Mouse (Mus musculus) limb, embryonic 12.5 days (tissue): ENCODE data around the gene Rasgef1b. TPM values are rescaled to one million over a fixed set of nuclear protein-coding genes. Genes with fewer than 3 reads are reported as not detected.

ENCODE experiments used
- ATAC-seq: fragments of 200-750 bp; cut with Nextera tagmentation; 2 replicates; pipeline ENCODE4 v1.8.0; 2017; ENCODE audit warnings: low read depth, moderate TSS enrichment; ENCODE audit not compliant: insufficient number of reproducible peaks, insufficient read depth, low FRiP score, low TSS enrichment
- H3K27ac ChIP-seq: fragments of 300-500 bp; sonication (generic); 2 replicates; pipeline ENCODE4 v1.5.1; 2016; ENCODE audit warnings: mild to moderate bottlenecking, moderate library complexity
- H3K27me3 ChIP-seq: fragments of 300-500 bp; sonication (generic); 2 replicates; pipeline ENCODE4 v1.6.1; 2016; ENCODE audit warnings: mild to moderate bottlenecking, moderate library complexity
- H3K36me3 ChIP-seq: fragments of 300-500 bp; sonication (generic); 2 replicates; pipeline ENCODE4 v1.6.1; 2016; ENCODE audit warnings: mild to moderate bottlenecking, moderate library complexity
- H3K4me1 ChIP-seq: fragments of 300-500 bp; sonication (generic); replicated peaks from 2 replicates; pipeline ENCODE4 v1.6.1; 2016
- H3K4me2 ChIP-seq: fragments of 300-500 bp; sonication (generic); 2 replicates; pipeline ENCODE4 v1.6.1; 2016; ENCODE audit warnings: mild to moderate bottlenecking, moderate library complexity
- H3K4me3 ChIP-seq: fragments of 300-500 bp; sonication (generic); replicated peaks from 2 replicates; pipeline ENCODE4 v1.5.1; 2016; ENCODE audit warnings: mild to moderate bottlenecking
- H3K9ac ChIP-seq: fragments of 300-500 bp; sonication (generic); replicated peaks from 2 replicates; pipeline ENCODE4 v1.6.1; 2016; ENCODE audit warnings: mild to moderate bottlenecking, moderate library complexity
- H3K9me3 ChIP-seq: fragments of 300-500 bp; sonication (generic); 2 replicates; pipeline ENCODE4 v1.6.1; 2016; ENCODE audit warnings: mild to moderate bottlenecking, moderate library complexity
- WGBS: fragments of 180-500 bp; shearing (Covaris S2); methylation state at CpG from one replicate; pipeline ENCODE4 v1.1.7; 2016; 5-methylcytosine and 5-hydroxymethylcytosine counted together
- polyA plus RNA-seq: library from polyadenylated mRNA; unstranded; fragments of >200 nt; fragmentation: Nextera tagmentation; extraction: Ambion mirVana; gene quantifications from 2 replicates; pipeline ENCODE4 v1.2.1, GENCODE M21; 2016

Rasgef1b gene
- polyA plus RNA-seq, 1 experiment from 2014 or later, result 48.7 TPM

DNA sequence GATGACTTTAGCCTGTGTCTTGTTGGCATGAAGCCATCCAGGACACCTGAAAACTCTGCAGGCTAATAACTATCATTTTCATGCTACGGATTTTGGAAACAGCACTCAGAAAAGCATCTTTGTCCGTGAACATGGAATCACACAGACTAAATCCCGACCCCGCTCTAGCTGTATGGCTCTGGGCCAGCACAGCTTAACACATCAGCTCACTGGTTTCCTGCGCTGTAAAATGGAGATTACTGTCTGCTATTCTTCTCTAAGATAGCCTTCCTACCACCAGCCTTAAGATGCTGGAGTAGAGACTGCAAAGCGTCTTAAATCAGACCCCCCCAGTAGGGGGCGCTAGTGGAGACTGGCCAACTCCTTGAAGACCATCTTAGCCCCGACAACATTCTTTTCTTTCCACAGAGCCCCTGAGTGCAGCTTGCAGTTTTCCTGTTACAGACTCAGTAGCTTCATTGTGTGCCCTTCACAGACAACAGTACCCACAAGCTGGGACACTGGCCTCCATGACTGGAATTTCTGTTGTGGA lies 94.8 kb downstream of the Rasgef1b start:
- H3K9me3 ChIP-seq, result no peaks in the 10 kb centered on the region
- H3K36me3 ChIP-seq, result no peaks in the 10 kb centered on the region
- H3K9ac ChIP-seq, result no peak overlapping the region
- no peak overlapping the region for H3K27ac ChIP-seq
- H3K4me2 ChIP-seq, result no peak overlapping the region
- H3K4me3 ChIP-seq, result no peak overlapping the region
- no peak for ATAC-seq
- 0 out of 2 replicates have a peak, but pooled peaks cover 9% of the 10 kb centered on the region for H3K4me1 ChIP-seq
- 81% methylated on average over 8 of the region's 8 CpGs for whole genome bisulfite sequencing
- H3K27me3 ChIP-seq, result no peaks in the 10 kb centered on the region

DNA sequence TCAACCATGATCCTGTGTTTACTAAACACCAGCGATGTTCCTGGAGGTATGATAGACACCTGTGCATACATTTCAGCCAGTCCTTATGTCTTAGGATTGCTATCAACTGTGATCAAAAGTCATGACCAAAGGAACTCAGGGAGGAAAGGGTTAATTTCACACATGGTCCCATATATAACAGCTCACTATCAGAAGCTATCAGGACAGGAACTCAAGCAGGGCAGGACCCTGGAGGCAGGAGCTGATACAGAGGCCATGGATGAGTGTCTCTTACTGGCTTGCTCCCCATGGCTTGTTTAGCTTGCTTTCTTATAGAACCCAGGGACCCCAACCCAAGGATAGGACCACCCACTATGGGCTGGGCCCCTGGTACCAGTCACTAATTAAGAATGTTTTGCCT lies 95.3 kb downstream of the Rasgef1b start:
- Histone ChIP-seq H3K9me3 (no peaks in the 10 kb centered on the region), H3K9ac (no peak overlapping the region), H3K27ac (no peak overlapping the region), H3K4me2 (no peak overlapping the region), H3K4me3 (no peak overlapping the region), H3K36me3 (no peaks in the 10 kb centered on the region), H3K4me1 (0 out of 2 replicates have a peak, but pooled peaks cover 9% of the 10 kb centered on the region), H3K27me3 (no peaks in the 10 kb centered on the region)
- ATAC-seq, result no peak
- WGBS, result 93% methylated on average over 1 of the region's 1 CpGs

DNA sequence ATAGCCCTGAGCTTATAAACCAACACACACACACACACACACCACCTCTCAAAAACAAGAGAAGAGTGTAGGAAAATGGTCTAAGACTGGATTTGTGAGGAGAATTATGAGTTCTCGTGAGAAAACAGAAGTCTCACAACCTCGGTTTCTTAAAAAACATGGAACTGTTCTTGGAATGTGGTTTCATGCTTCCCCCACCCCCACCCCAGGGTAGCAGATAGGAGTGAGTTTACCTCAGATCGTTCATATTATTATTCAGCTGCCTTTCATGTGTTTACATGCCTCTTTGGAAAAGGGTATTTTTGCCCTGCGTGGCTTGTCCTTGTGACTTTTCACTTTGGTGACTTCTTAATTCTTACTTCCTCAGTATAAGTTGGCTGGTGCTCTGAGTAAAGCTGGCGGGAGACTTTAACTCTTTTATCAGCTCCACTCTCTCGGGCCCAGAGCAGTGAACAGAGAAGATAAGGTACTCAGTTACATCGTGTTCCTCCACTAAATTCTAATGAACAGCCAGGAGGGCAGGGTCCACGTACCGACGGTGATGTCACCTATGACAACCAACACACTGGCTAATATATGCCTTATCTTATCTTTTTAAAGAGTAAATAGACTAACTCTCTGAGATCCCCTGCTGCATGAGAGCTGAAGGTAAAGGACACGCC lies 96.1 kb downstream of the Rasgef1b start:
- no peaks in the 10 kb centered on the region for H3K27me3 ChIP-seq
- no peak overlapping the region for H3K27ac ChIP-seq
- no peaks in the 10 kb centered on the region for H3K36me3 ChIP-seq
- WGBS, result 79% methylated on average over 11 of the region's 11 CpGs
- no peak for ATAC-seq
- peaks cover 13% of the 10 kb centered on the region; the same call in 1 of the 2 replicates for H3K4me1 ChIP-seq
- H3K9ac ChIP-seq, result no peak overlapping the region
- H3K4me2 ChIP-seq, result no peak overlapping the region
- H3K9me3 ChIP-seq, result no peaks in the 10 kb centered on the region
- H3K4me3 ChIP-seq, result no peak overlapping the region

DNA sequence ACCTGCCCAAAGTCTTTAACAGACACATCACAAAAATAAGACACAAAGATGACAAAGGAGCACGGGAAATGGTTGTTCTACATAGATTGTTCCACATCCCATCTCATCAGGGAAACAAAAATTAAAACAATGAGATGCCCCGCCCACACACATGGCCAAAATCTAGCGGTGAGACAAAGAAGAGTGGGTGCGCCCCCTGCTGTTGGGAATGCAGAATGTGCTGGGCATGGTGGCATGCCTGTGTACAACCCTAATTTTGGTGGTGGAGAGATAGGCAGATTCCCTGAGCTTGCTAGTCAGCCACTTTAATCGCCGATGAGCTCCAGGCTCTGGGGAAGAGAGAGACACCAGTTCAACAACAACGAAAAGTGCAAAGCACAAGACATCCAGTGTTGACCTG lies 98.8 kb downstream of the Rasgef1b start:
- Histone ChIP-seq H3K36me3 (no peaks in the 10 kb centered on the region), H3K4me3 (no peak overlapping the region), H3K9me3 (no peaks in the 10 kb centered on the region), H3K9ac (no peak overlapping the region), H3K27me3 (no peaks in the 10 kb centered on the region), H3K4me1 (peaks cover 31% of the 10 kb centered on the region), H3K4me2 (no peak overlapping the region), H3K27ac (no peak overlapping the region)
- ATAC-seq, result no peak
- 78% methylated on average over 7 of the region's 7 CpGs for WGBS

DNA sequence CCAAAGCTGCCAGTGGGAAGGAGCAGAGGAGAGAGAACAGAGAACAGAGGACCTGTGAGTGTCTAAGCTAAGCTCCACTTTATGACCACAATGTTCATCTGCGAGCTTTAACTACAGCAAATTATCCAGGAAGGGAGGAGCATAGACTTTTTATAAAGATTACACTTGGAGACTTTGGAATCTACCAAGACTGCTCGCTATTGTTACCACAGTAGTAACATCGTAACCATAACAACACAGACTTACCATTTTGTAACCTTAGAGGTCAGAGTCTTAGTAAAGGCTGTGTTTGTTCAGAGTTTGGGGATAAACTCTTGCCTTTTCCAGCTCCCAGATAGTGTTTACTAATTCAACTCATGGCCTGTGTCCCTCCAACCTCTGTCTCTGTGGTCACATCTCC lies 103.3 kb downstream of the Rasgef1b start:
- 60% methylated on average over 3 of the region's 3 CpGs for whole genome bisulfite sequencing
- H3K9ac ChIP-seq, result no peak overlapping the region
- H3K9me3 ChIP-seq, result no peaks in the 10 kb centered on the region
- no peak overlapping the region for H3K4me2 ChIP-seq
- no peak overlapping the region for H3K4me3 ChIP-seq
- H3K27ac ChIP-seq, result no peak overlapping the region
- no peaks in the 10 kb centered on the region for H3K36me3 ChIP-seq
- H3K4me1 ChIP-seq, result peaks cover 43% of the 10 kb centered on the region
- ATAC-seq, result no peak
- no peaks in the 10 kb centered on the region for H3K27me3 ChIP-seq

DNA sequence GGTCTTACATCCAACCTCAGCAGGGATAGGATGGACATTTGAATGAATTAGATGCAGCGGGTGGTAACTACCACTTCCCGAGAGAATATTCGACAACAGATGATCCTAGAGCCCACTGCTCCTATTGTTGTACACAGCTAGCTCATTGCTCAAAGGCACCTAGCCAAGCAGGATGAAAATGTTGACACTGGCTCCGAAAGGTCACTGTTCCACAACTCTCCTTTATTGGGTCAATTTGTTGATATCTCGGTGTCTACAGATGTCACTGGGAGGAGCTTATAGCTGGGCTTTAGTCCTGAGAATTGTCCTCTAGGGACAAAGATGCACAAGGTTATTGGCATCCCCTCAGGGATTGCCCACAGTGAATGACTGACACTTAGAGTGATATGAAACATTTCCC lies 108.1 kb downstream of the Rasgef1b start:
- ATAC-seq, result no peak
- Histone ChIP-seq H3K9ac (no peak overlapping the region), H3K4me1 (peaks cover 31% of the 10 kb centered on the region), H3K36me3 (no peaks in the 10 kb centered on the region), H3K4me2 (no peak overlapping the region), H3K9me3 (no peaks in the 10 kb centered on the region), H3K27me3 (no peaks in the 10 kb centered on the region), H3K27ac (no peak overlapping the region), H3K4me3 (no peak overlapping the region)
- WGBS, result 88% methylated on average over 5 of the region's 5 CpGs

DNA sequence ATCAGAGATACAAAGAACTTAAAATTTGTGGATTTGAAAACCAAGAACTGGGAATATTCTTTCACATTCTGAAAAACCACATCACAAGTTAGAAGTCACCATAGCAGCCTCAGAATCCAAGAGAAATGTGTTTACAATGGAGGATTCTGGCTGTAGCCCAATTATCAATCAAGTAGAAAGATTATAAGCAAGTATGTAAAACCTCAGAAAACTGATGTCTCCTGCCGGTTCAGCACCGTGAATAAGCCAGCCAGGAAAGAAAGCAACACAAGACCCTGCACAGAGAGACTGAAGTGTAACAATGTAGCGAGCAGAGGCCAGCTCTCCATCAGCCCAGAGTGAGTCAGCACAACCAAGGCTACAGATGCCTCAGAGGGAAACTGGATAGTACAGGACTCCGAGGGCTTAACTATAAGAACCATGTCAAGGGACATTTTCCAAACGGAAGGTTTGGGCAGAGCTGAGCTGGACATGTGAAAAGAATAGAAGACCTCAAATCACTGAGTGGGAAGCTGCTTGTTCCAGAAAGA lies 111.5 kb downstream of the Rasgef1b start:
- ATAC-seq, result no peak
- H3K27me3 ChIP-seq, result peaks cover 11% of the 10 kb centered on the region
- H3K36me3 ChIP-seq, result no peaks in the 10 kb centered on the region
- H3K4me1 ChIP-seq, result peaks cover 31% of the 10 kb centered on the region
- no peak overlapping the region for H3K9ac ChIP-seq
- H3K9me3 ChIP-seq, result no peaks in the 10 kb centered on the region
- no peak overlapping the region for H3K4me3 ChIP-seq
- no peak overlapping the region for H3K27ac ChIP-seq
- no peak overlapping the region for H3K4me2 ChIP-seq
- 48% methylated on average over 5 of the region's 5 CpGs for WGBS

DNA sequence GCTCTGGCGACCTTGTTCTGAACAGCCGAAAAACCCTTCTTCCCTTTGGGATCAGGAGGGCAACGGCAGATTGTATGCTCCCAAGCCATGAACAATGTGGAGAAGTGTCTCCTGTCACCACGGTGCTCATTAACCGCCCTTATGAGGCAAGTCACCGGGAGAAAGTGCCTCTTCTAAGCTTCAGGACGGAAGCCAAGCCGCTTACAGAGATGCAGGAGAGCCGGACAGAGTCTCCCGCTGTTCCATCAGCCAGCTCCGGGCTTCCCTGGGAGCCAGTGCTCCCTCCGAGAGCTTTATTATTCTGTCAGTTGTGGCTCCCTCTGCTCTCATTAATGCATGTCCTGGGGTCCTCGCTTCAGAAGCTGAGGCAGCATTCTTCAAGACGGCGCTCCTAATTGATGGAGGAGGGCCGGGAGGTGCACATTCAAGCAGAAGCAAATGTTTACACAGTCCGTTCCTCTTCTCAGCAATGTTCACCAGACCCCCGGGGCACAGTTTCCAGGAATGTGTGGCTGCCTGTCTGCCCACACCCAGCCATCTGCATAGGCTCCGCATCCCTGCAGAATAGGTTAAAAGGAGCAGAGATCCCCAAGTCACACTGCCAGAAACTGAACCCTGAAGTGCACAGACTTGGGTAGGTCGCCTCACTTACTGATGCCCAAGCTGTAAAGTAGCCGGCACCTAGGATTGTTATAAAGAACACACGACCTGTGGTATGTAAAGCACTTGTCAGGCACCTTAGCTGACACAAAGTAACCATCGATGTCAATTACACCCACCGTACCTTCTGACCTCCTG lies 115.3 kb downstream of the Rasgef1b start:
- peak overlapping the region; percentile 23 for H3K4me3 ChIP-seq
- H3K4me1 ChIP-seq, result peaks cover 40% of the 10 kb centered on the region
- peak overlapping the region; percentile 58 for H3K27ac ChIP-seq
- H3K27me3 ChIP-seq, result peaks cover 25% of the 10 kb centered on the region
- 1% methylated on average over 24 of the region's 24 CpGs for WGBS
- H3K4me2 ChIP-seq, result peak overlapping the region; percentile 62
- no peaks in the 10 kb centered on the region for H3K9me3 ChIP-seq
- H3K9ac ChIP-seq, result 0 out of 2 replicates have a peak overlapping the region, but pooled peaks have one; percentile 9
- H3K36me3 ChIP-seq, result no peaks in the 10 kb centered on the region
- peak; percentile 63; the same call in 1 of the 2 replicates for ATAC-seq

DNA sequence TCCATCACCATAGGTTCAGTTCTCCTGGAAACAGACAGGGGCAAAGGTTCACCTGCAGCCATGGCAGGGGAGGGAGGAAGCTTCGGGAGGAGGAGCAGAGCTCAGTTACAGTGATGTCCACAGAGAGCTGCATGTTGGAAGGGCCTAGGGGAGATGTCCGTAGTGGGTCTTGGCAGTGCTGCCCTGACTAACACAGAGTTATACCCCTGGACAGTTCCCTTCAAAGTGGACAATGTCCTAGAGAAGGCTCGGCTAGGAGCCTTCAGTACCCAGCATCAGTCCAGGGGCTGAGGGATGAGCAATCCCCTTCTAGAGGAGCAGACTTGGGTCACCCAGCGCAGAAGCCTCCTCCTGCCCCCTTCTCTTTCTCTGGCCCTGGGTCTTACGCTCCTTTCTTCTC lies 121.3 kb downstream of the Rasgef1b start:
- Histone ChIP-seq H3K4me1 (peaks cover 22% of the 10 kb centered on the region), H3K27me3 (peaks cover 14% of the 10 kb centered on the region), H3K36me3 (no peaks in the 10 kb centered on the region), H3K27ac (no peak overlapping the region), H3K4me3 (no peak overlapping the region), H3K9ac (no peak overlapping the region), H3K9me3 (no peaks in the 10 kb centered on the region), H3K4me2 (no peak overlapping the region)
- no peak for ATAC-seq
- WGBS, result 73% methylated on average over 5 of the region's 5 CpGs

DNA sequence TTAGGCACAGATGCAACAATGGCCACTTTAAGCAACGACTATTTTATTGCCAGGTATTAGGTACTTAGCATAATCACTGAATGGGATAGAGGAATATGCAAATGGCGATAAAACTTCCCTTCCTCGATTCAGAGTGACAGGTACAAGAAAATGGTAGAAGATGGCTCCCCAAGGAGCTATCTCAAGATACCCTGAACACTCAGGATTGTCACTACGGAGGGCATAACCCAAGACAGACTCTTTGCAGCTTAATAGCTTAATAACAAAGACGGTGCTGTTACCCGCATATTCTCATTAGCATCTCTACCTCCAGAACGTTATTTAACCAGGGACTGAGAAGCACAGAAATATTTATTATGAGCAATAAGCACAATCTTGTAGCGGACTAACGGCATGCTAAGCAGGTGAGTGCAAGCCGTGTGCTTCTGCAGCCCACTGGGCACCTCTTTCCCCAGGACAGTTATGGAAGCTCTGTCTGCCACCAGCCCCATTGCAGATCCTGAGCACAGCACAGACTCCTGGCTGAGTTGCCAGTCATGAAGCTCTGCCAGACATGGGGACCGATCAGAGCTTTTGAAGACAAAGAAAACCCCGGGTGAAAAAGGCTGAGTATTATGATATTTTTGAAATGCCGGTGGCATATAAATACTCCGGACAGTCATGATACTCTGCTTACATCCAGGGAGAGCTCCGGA lies 122.6 kb downstream of the Rasgef1b start:
- Histone ChIP-seq H3K36me3 (no peaks in the 10 kb centered on the region), H3K27me3 (peaks cover 17% of the 10 kb centered on the region), H3K4me3 (no peak overlapping the region), H3K4me1 (peaks cover 25% of the 10 kb centered on the region), H3K27ac (no peak overlapping the region), H3K4me2 (no peak overlapping the region), H3K9me3 (no peaks in the 10 kb centered on the region), H3K9ac (no peak overlapping the region)
- WGBS, result 82% methylated on average over 15 of the region's 15 CpGs
- ATAC-seq, result no peak
